Mouse (Mus musculus) MEL (cell line): ENCODE measurements around the gene Pcsk2.

Source experiments
- CHD1 ChIP-seq: IDR thresholded peaks from 2 replicates; pipeline ENCODE4 v1.6.1; 2012; ENCODE audit warnings: low read depth, mild to moderate bottlenecking, inconsistent platforms, low read length, improper control_type of control experiment
- CTCF ChIP-seq, 3 experiments: IDR thresholded peaks in 2 of 3; conservative IDR thresholded peaks in 1 of 3; 2 replicates each; pipeline ENCODE4 v1.5.1; 2011 to 2012; ENCODE audit warnings: low read length in 3 of 3, low read depth in 2 of 3, mild to moderate bottlenecking in 2 of 3, improper control_type of control experiment in 1 of 3, inconsistent platforms in 1 of 3, mixed read lengths in 1 of 3, moderate library complexity in 1 of 3; ENCODE audit not compliant: control insufficient read depth in 1 of 3, insufficient read depth in 1 of 3, poor library complexity in 1 of 3, severe bottlenecking in 1 of 3
- EP300 ChIP-seq, 2 experiments: IDR thresholded peaks; 2 replicates each; pipeline ENCODE4 v1.6.1; 2011; ENCODE audit warnings: improper control_type of control experiment in 2 of 2, low read length in 2 of 2, low read depth in 1 of 2, mild to moderate bottlenecking in 1 of 2
- GATA1 ChIP-seq: IDR thresholded peaks from 2 replicates; pipeline ENCODE4 v1.6.1; 2011; ENCODE audit warnings: low read depth, low read length, improper control_type of control experiment
- HCFC1 ChIP-seq: IDR thresholded peaks from 2 replicates; pipeline ENCODE4 v1.6.1; 2012; ENCODE audit warnings: low read depth, mild to moderate bottlenecking, inconsistent platforms, low read length, improper control_type of control experiment, moderate library complexity
- MEF2A ChIP-seq: IDR thresholded peaks from 2 replicates; pipeline ENCODE4 v1.6.1; 2014; ENCODE audit warnings: low read depth, mild to moderate bottlenecking, inconsistent platforms, low read length, improper control_type of control experiment; ENCODE audit not compliant: poor library complexity, insufficient replicate concordance, severe bottlenecking; ENCODE audit errors: extremely low read depth
- MYC ChIP-seq: IDR thresholded peaks from 2 replicates; pipeline ENCODE4 v1.6.1; 2011; ENCODE audit warnings: low read depth, mild to moderate bottlenecking, low read length, improper control_type of control experiment, moderate library complexity
- RCOR1 ChIP-seq: IDR thresholded peaks from 2 replicates; pipeline ENCODE4 v1.6.1; 2012; ENCODE audit warnings: low read depth, mild to moderate bottlenecking, inconsistent platforms, low read length, improper control_type of control experiment
- SMC3 ChIP-seq: IDR thresholded peaks from 2 replicates; pipeline ENCODE4 v1.6.1; 2011; ENCODE audit warnings: low read depth, low read length, improper control_type of control experiment
- USF2 ChIP-seq, 2 experiments: IDR thresholded peaks; 2 replicates each; pipeline ENCODE4 v1.6.1; 2011 to 2012; ENCODE audit warnings: improper control_type of control experiment in 2 of 2, low read length in 2 of 2, borderline replicate concordance in 1 of 2, inconsistent platforms in 1 of 2, low read depth in 1 of 2, mild to moderate bottlenecking in 1 of 2; ENCODE audit not compliant: insufficient read depth in 1 of 2
- ZC3H11A ChIP-seq: IDR thresholded peaks from 2 replicates; pipeline ENCODE4 v1.6.1; 2012; ENCODE audit warnings: low read depth, mild to moderate bottlenecking, inconsistent platforms, low read length, improper control_type of control experiment

GRCm38 (mm10) chr2:143683513-143683912, 137.6 kb downstream of the Pcsk2 start:
- TF ChIP-seq USF2 (IDR thresholded peaks at IDR 0.05; ENCODE audit: borderline replicate concordance in 1 of 2, insufficient read depth in 1 of 2, low read depth in 1 of 2, low read length in 2 of 2) = no peak
- TF ChIP-seq ZC3H11A = no peak
- TF ChIP-seq EP300 (IDR thresholded peaks at IDR 0.05; ENCODE audit: low read depth in 1 of 2, low read length in 2 of 2) = no peak
- no peak for TF ChIP-seq SMC3
- no peak for TF ChIP-seq GATA1
- TF ChIP-seq CTCF (IDR thresholded peaks at IDR 0.05 in 2 of 3, conservative IDR thresholded peaks at IDR 0.05 in 1 of 3; ENCODE audit: control insufficient read depth in 1 of 3, insufficient read depth in 1 of 3, low read depth in 2 of 3, low read length in 3 of 3, poor library complexity in 1 of 3, severe bottlenecking in 1 of 3) = no peak
- no peak for TF ChIP-seq RCOR1
- no peak for TF ChIP-seq MYC
- TF ChIP-seq MEF2A = no peak
- TF ChIP-seq CHD1 = no peak
- TF ChIP-seq HCFC1 = no peak
